Mouse (Mus musculus): Measurements from ENCODE around the gene Uaca. TPM values are rescaled to one million over a fixed set of nuclear protein-coding genes. Genes with fewer than 3 reads are reported as not detected.

Uaca gene
- total RNA-seq (2017): 6.2 and 6.8 TPM in 2 replicates

- peak; percentile 69 to 71 for ATAC-seq (replicated peaks in 1 of 2; ENCODE audit: insufficient read depth in 1 of 2, low FRiP score in 2 of 2, low TSS enrichment in 1 of 2, low read depth in 1 of 2, poor library complexity in 2 of 2, severe bottlenecking in 2 of 2)
Measured at GRCm38 (mm10) chr9:60794210-60794840, at the start of gene Uaca. Gene Uaca (plus strand): TSS chr9:60794542.

GRCm38 (mm10) chr9:60744971-60745370 lies 49.4 kb upstream of the Uaca start:
- no peak for ATAC-seq (replicated peaks in 1 of 2; ENCODE audit: insufficient read depth in 1 of 2, low FRiP score in 2 of 2, low TSS enrichment in 1 of 2, low read depth in 1 of 2, poor library complexity in 2 of 2, severe bottlenecking in 2 of 2)

- ATAC-seq (replicated peaks in 1 of 2; ENCODE audit: insufficient read depth in 1 of 2, low FRiP score in 2 of 2, low TSS enrichment in 1 of 2, low read depth in 1 of 2, poor library complexity in 2 of 2, severe bottlenecking in 2 of 2): no peak
Measured at GRCm38 (mm10) chr9:60746561-60746960, 47.8 kb upstream of the Uaca start.

GRCm38 (mm10) chr9:60747672-60748071 lies 46.7 kb upstream of the Uaca start:
- no peak for ATAC-seq (replicated peaks in 1 of 2; ENCODE audit: insufficient read depth in 1 of 2, low FRiP score in 2 of 2, low TSS enrichment in 1 of 2, low read depth in 1 of 2, poor library complexity in 2 of 2, severe bottlenecking in 2 of 2)

GRCm38 (mm10) chr9:60748191-60748590 lies 46.2 kb upstream of the Uaca start:
- no peak for ATAC-seq (replicated peaks in 1 of 2; ENCODE audit: insufficient read depth in 1 of 2, low FRiP score in 2 of 2, low TSS enrichment in 1 of 2, low read depth in 1 of 2, poor library complexity in 2 of 2, severe bottlenecking in 2 of 2)

GRCm38 (mm10) chr9:60749105-60749504 lies 45.2 kb upstream of the Uaca start:
- no peak for ATAC-seq (replicated peaks in 1 of 2; ENCODE audit: insufficient read depth in 1 of 2, low FRiP score in 2 of 2, low TSS enrichment in 1 of 2, low read depth in 1 of 2, poor library complexity in 2 of 2, severe bottlenecking in 2 of 2)

GRCm38 (mm10) chr9:60751098-60751497 lies 43.2 kb upstream of the Uaca start:
- ATAC-seq (replicated peaks in 1 of 2; ENCODE audit: insufficient read depth in 1 of 2, low FRiP score in 2 of 2, low TSS enrichment in 1 of 2, low read depth in 1 of 2, poor library complexity in 2 of 2, severe bottlenecking in 2 of 2): no peak

- ATAC-seq (replicated peaks in 1 of 2; ENCODE audit: insufficient read depth in 1 of 2, low FRiP score in 2 of 2, low TSS enrichment in 1 of 2, low read depth in 1 of 2, poor library complexity in 2 of 2, severe bottlenecking in 2 of 2): no peak
Measured at GRCm38 (mm10) chr9:60751971-60752370, 42.4 kb upstream of the Uaca start.

- no peak for ATAC-seq (replicated peaks in 1 of 2; ENCODE audit: insufficient read depth in 1 of 2, low FRiP score in 2 of 2, low TSS enrichment in 1 of 2, low read depth in 1 of 2, poor library complexity in 2 of 2, severe bottlenecking in 2 of 2)
Measured at GRCm38 (mm10) chr9:60752636-60753035, 41.7 kb upstream of the Uaca start.

- peak; percentile 56 to 75; a peak in 2 of 4 replicates for ATAC-seq (replicated peaks in 1 of 2; ENCODE audit: insufficient read depth in 1 of 2, low FRiP score in 2 of 2, low TSS enrichment in 1 of 2, low read depth in 1 of 2, poor library complexity in 2 of 2, severe bottlenecking in 2 of 2)
Measured at GRCm38 (mm10) chr9:60756258-60756657, 38.1 kb upstream of the Uaca start.

- ATAC-seq (replicated peaks in 1 of 2; ENCODE audit: insufficient read depth in 1 of 2, low FRiP score in 2 of 2, low TSS enrichment in 1 of 2, low read depth in 1 of 2, poor library complexity in 2 of 2, severe bottlenecking in 2 of 2): no peak
Measured at GRCm38 (mm10) chr9:60756866-60757740, 37.2 kb upstream of the Uaca start.

- peak; percentile 32 to 46; a peak in 3 of 4 replicates for ATAC-seq (replicated peaks in 1 of 2; ENCODE audit: insufficient read depth in 1 of 2, low FRiP score in 2 of 2, low TSS enrichment in 1 of 2, low read depth in 1 of 2, poor library complexity in 2 of 2, severe bottlenecking in 2 of 2)
Measured at GRCm38 (mm10) chr9:60757817-60758216, 36.5 kb upstream of the Uaca start.

- ATAC-seq (replicated peaks in 1 of 2; ENCODE audit: insufficient read depth in 1 of 2, low FRiP score in 2 of 2, low TSS enrichment in 1 of 2, low read depth in 1 of 2, poor library complexity in 2 of 2, severe bottlenecking in 2 of 2): no peak
Measured at GRCm38 (mm10) chr9:60759436-60760007, 34.8 kb upstream of the Uaca start.

- no peak for ATAC-seq (replicated peaks in 1 of 2; ENCODE audit: insufficient read depth in 1 of 2, low FRiP score in 2 of 2, low TSS enrichment in 1 of 2, low read depth in 1 of 2, poor library complexity in 2 of 2, severe bottlenecking in 2 of 2)
Measured at GRCm38 (mm10) chr9:60765181-60765580, 29.2 kb upstream of the Uaca start.

- no peak for ATAC-seq (replicated peaks in 1 of 2; ENCODE audit: insufficient read depth in 1 of 2, low FRiP score in 2 of 2, low TSS enrichment in 1 of 2, low read depth in 1 of 2, poor library complexity in 2 of 2, severe bottlenecking in 2 of 2)
Measured at GRCm38 (mm10) chr9:60768393-60768792, 25.9 kb upstream of the Uaca start.

- peak; percentile 25 to 27; a peak in 1 of 4 replicates for ATAC-seq (replicated peaks in 1 of 2; ENCODE audit: insufficient read depth in 1 of 2, low FRiP score in 2 of 2, low TSS enrichment in 1 of 2, low read depth in 1 of 2, poor library complexity in 2 of 2, severe bottlenecking in 2 of 2)
Measured at GRCm38 (mm10) chr9:60769711-60770111, 24.6 kb upstream of the Uaca start.

- ATAC-seq (replicated peaks in 1 of 2; ENCODE audit: insufficient read depth in 1 of 2, low FRiP score in 2 of 2, low TSS enrichment in 1 of 2, low read depth in 1 of 2, poor library complexity in 2 of 2, severe bottlenecking in 2 of 2): peak in 1 of 2 experiments; percentile 48; a peak in 1 of 4 replicates
Measured at GRCm38 (mm10) chr9:60773713-60774112, 20.6 kb upstream of the Uaca start.

GRCm38 (mm10) chr9:60776899-60777298 lies 17.4 kb upstream of the Uaca start:
- ATAC-seq (replicated peaks in 1 of 2; ENCODE audit: insufficient read depth in 1 of 2, low FRiP score in 2 of 2, low TSS enrichment in 1 of 2, low read depth in 1 of 2, poor library complexity in 2 of 2, severe bottlenecking in 2 of 2): no peak
